Comparison of ENCODE assay signal across 8 mouse cellular contexts in genomic region chr4:117125910-117126674, GRCm38 (mm10). TPM values are rescaled to one million over a fixed set of nuclear protein-coding genes. Genes with fewer than 3 reads are reported as not detected.
DNase-seq lines count a peak whose midpoint lies in the region; ATAC-seq lines count a peak whose summit lies in the region.

No protein-coding gene starts in this region.

- 36% methylated on average over 15 of the region's 15 CpGs for WGBS in liver, embryonic 13.5 days (ENCODE audit: insufficient replicate concordance)

- H3K9ac ChIP-seq in liver, embryonic 13.5 days, result peak overlapping the region; percentile 48

- no peak overlapping the region; the same call in 1 of the 2 replicates for H3K4me2 ChIP-seq in liver, embryonic 13.5 days

- DNase-seq in ovary, adult 18-20 months (ENCODE audit: low spot score), result peak; percentile 69
- no peak for DNase-seq in ovary, postnatal 10 days (ENCODE audit: low spot score)
- peak; percentile 54 for DNase-seq in adrenal gland, postnatal 25 days
- peak; percentile 81 for DNase-seq in gastrocnemius, postnatal 14 days
- peak; percentile 92 for DNase-seq in induced T-regulatory cell, adult 2 months (ENCODE audit: low read depth)
- DNase-seq in liver, embryonic 13.5 days, result no peak
- peak; percentile 84 for DNase-seq in naive thymus-derived CD4-positive, alpha-beta T cell, adult 2 months (ENCODE audit: low read depth)
- peak; percentile 64 for DNase-seq in urinary bladder, postnatal 25 days (ENCODE audit: low spot score)

- H3K27me3 ChIP-seq in liver, embryonic 13.5 days, result 0 out of 2 replicates have a peak, but pooled peaks cover under 1% of the 10 kb centered on the region

- H3K4me3 ChIP-seq in liver, embryonic 13.5 days (replicated peaks), result no peak overlapping the region

- no peaks in the 10 kb centered on the region for H3K9me3 ChIP-seq in liver, embryonic 13.5 days (replicated peaks)

- H3K4me1 ChIP-seq in liver, embryonic 13.5 days (replicated peaks), result peaks cover 42% of the 10 kb centered on the region

- peaks cover 12% of the 10 kb centered on the region; the same call in 1 of the 2 replicates for H3K36me3 ChIP-seq in liver, embryonic 13.5 days

- ATAC-seq in liver, embryonic 13.5 days (ENCODE audit: low read depth), result peak; percentile 32

- intact Hi-C loops in gastrocnemius, postnatal 14 days (cut with DNase I; ENCODE audit: low total_unique reads), result no loop called here

- peak overlapping the region; percentile 67 for H3K27ac ChIP-seq in liver, embryonic 13.5 days

RNA-seq across cellular contexts. Expression of gene Tctex1d4, which starts 0.5 kb away (rescaled TPM):
- total RNA-seq in adrenal gland, postnatal 25 days (2021), result not detected in 2 replicates
- total RNA-seq in gastrocnemius, postnatal 14 days (2021), result not detected
- not detected in 2 replicates for polyA plus RNA-seq in liver, embryonic 13.5 days (2015; fragmentation: Nextera tagmentation; extraction: Ambion mirVana)

RNA-seq across cellular contexts. Expression of gene Btbd19, which starts 0.6 kb away (rescaled TPM):
- 8.3 and 9.4 TPM in 2 replicates for total RNA-seq in adrenal gland, postnatal 25 days (2021)
- 1 to 10 TPM; 3.3 to 3.6 TPM for total RNA-seq in gastrocnemius, postnatal 14 days (2021)
- 5.5 and 5.6 TPM in 2 replicates for polyA plus RNA-seq in liver, embryonic 13.5 days (2015; fragmentation: Nextera tagmentation; extraction: Ambion mirVana)

RNA-seq across cellular contexts. Expression of gene Plk3, which starts 7.7 kb away (rescaled TPM):
- total RNA-seq in adrenal gland, postnatal 25 days (2021), result 4.6 and 5.2 TPM in 2 replicates
- total RNA-seq in gastrocnemius, postnatal 14 days (2021), result under 1 TPM; 0.91 to 0.96 TPM
- 1.2 and 1.3 TPM in 2 replicates for polyA plus RNA-seq in liver, embryonic 13.5 days (2015; fragmentation: Nextera tagmentation; extraction: Ambion mirVana)

RNA-seq across cellular contexts. Expression of gene Rps8, which starts 30.0 kb away (rescaled TPM):
- 876 and 1,008 TPM in 2 replicates for total RNA-seq in adrenal gland, postnatal 25 days (2021)
- total RNA-seq in gastrocnemius, postnatal 14 days (2021), result 100 to 1,000 TPM; 786 to 929 TPM
- polyA plus RNA-seq in liver, embryonic 13.5 days (2015; fragmentation: Nextera tagmentation; extraction: Ambion mirVana), result 877 and 919 TPM in 2 replicates

RNA-seq across cellular contexts. Expression of gene Ptch2, which starts 30.2 kb away (rescaled TPM):
- 5.3 and 9.8 TPM in 2 replicates for total RNA-seq in adrenal gland, postnatal 25 days (2021)
- 1 to 10 TPM; 3.8 to 5.9 TPM for total RNA-seq in gastrocnemius, postnatal 14 days (2021)
- polyA plus RNA-seq in liver, embryonic 13.5 days (2015; fragmentation: Nextera tagmentation; extraction: Ambion mirVana), result 0.36 and 0.51 TPM in 2 replicates

Comparison
In these comparisons a context has a peak if more than half of its experiments do, and no peak if none do; other contexts are left out.
1. DNase-seq: peak in ovary, adult 18-20 months (single experiment), adrenal gland, postnatal 25 days (single experiment), gastrocnemius, postnatal 14 days (single experiment), induced T-regulatory cell, adult 2 months (single experiment), naive thymus-derived CD4-positive, alpha-beta T cell, adult 2 months (single experiment) and urinary bladder, postnatal 25 days (single experiment); none in ovary, postnatal 10 days (single experiment) and liver, embryonic 13.5 days (single experiment).